Mouse (Mus musculus) kidney, adult 8-10 months (tissue): ENCODE measurements at regions not wholly inside any gene's neighbourhood (a gene's known extent, or its start where the extent isn't known, plus 50 kb on each side); places are given as distances from the start of the nearest gene placed in this dataset.
A peak's percentile ranks its signal among the peaks of the same experiment; 100 is the strongest.

Source experiments
- DNase-seq, 2 experiments: peaks; one replicate each; pipeline ENCODE4 v3.0.0; 2022

GRCm38 (mm10) chr3:106879994-106880393, 53.9 kb upstream of the Olfr266 start:
- DNase-seq: no peak

- DNase-seq: peak in 1 of 2 experiments; percentile 5
Measured at GRCm38 (mm10) chr3:106903198-106903597, 77.1 kb upstream of the Olfr266 start.

GRCm38 (mm10) chr3:106906668-106907067, 80.6 kb upstream of the Olfr266 start:
- no peak for DNase-seq

GRCm38 (mm10) chr3:106936067-106936466, 99.9 kb upstream of the Kcna3 start:
- DNase-seq: no peak

- no peak for DNase-seq
Measured at GRCm38 (mm10) chr3:106940095-106940494, 95.9 kb upstream of the Kcna3 start.

GRCm38 (mm10) chr3:106955555-106956446, 80.2 kb upstream of the Kcna3 start:
- DNase-seq: no peak

GRCm38 (mm10) chr3:106957162-106957895, 78.6 kb upstream of the Kcna3 start:
- no peak for DNase-seq

GRCm38 (mm10) chr3:106958194-106958593, 77.8 kb upstream of the Kcna3 start:
- no peak for DNase-seq

- no peak for DNase-seq
Measured at GRCm38 (mm10) chr3:106960596-106960995, 75.4 kb upstream of the Kcna3 start.

- no peak for DNase-seq
Measured at GRCm38 (mm10) chr3:106962466-106962865, 73.5 kb upstream of the Kcna3 start.

- DNase-seq: no peak
Measured at GRCm38 (mm10) chr3:106966198-106966597, 69.8 kb upstream of the Kcna3 start.

- DNase-seq: no peak
Measured at GRCm38 (mm10) chr3:106967479-106967878, 68.5 kb upstream of the Kcna3 start.

- DNase-seq: no peak
Measured at GRCm38 (mm10) chr3:106974114-106974789, 61.7 kb upstream of the Kcna3 start.

GRCm38 (mm10) chr3:106978728-106979127, 57.2 kb upstream of the Kcna3 start:
- no peak for DNase-seq

GRCm38 (mm10) chr3:106980914-106981313, 55.1 kb upstream of the Kcna3 start:
- no peak for DNase-seq

GRCm38 (mm10) chr3:106981323-106981722, 54.6 kb upstream of the Kcna3 start:
- DNase-seq: no peak

- no peak for DNase-seq
Measured at GRCm38 (mm10) chr3:106984231-106984630, 51.7 kb upstream of the Kcna3 start.
